Mouse (Mus musculus): Measurements from ENCODE around the gene Casp9.

GRCm38 (mm10) chr4:141809850-141810464 is 16.5 kb downstream of the Casp9 start:
- TF ChIP-seq EP300 (IDR thresholded peaks at IDR 0.05; ENCODE audit: low read depth) (no peak), CTCF (IDR thresholded peaks at IDR 0.05; ENCODE audit: low read depth) (peak; percentile 84)

Measured in liver, postnatal 0 days (tissue).